Mouse (Mus musculus) kidney, adult 2 months (tissue): ENCODE measurements around the gene Dock2.

ENCODE experiments used
- CTCF ChIP-seq: fragments of 200-500 bp; conservative IDR thresholded peaks from 2 replicates; pipeline ENCODE4 v1.5.1; 2011; ENCODE audit warnings: low read depth, mild to moderate bottlenecking, control low read depth, low read length, moderate library complexity, mixed read lengths; ENCODE audit not compliant: insufficient read depth, insufficient read length
- POLR2A ChIP-seq: fragments of 200-500 bp; IDR thresholded peaks from one replicate; pipeline ENCODE4 v1.6.1; 2011; ENCODE audit warnings: low read depth, low read length, control low read depth

DNA sequence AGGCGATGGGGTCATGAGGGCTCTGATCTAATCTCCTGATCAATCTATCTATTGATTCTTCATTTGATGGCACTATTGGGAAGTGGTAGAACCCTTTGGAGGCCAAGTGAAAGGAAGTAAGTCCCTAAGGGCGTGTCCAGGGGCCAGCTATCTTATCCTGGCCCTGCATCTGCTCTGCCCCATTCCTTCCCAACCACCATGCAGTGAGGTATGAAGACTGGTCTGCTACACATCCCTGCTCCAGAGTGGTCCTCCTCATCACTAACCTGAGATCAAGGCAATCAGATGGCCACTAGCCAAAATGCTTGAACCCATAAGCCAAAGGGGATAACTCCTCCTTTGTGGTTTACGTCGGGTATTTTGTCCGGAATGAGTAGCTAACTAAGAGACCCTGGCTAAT is 256.5 kb downstream of the Dock2 start:
- no peak for TF ChIP-seq POLR2A
- TF ChIP-seq CTCF: no peak
